Mouse (Mus musculus) testis, adult 2 months (tissue): ENCODE measurements at regions not wholly inside any gene's neighbourhood (a gene's known extent, or its start where the extent isn't known, plus 50 kb on each side); places are given as distances from the start of the nearest gene placed in this dataset.

ENCODE experiments used
- CTCF ChIP-seq: fragments of 200-500 bp; IDR thresholded peaks from 2 replicates; pipeline ENCODE4 v1.5.1; 2012; ENCODE audit warnings: low read depth, mild to moderate bottlenecking, inconsistent platforms, low read length, moderate library complexity; ENCODE audit not compliant: control insufficient read depth, insufficient read depth, insufficient replicate concordance
- POLR2A ChIP-seq: fragments of 200-500 bp; IDR thresholded peaks from 2 replicates; pipeline ENCODE4 v1.6.1; 2012; ENCODE audit warnings: low read depth, mild to moderate bottlenecking, inconsistent platforms, low read length, moderate library complexity; ENCODE audit not compliant: control insufficient read depth

- TF ChIP-seq CTCF (no peak), POLR2A (no peak)
Observed at GRCm38 (mm10) chr13:28544003-28544818, 286.9 kb downstream of the Gm11361 start.
